Mouse (Mus musculus): Measurements from ENCODE around the gene Arrb1. TPM values are rescaled to one million over a fixed set of nuclear protein-coding genes. Genes with fewer than 3 reads are reported as not detected.

Gene Arrb1
- polyA plus RNA-seq, 1 experiment from 2014 or later = 5.3 TPM

- no peak overlapping the region for H3K4me2 ChIP-seq (ENCODE audit: low read depth)
- no peaks in the 10 kb centered on the region for H3K9me3 ChIP-seq (ENCODE audit: control insufficient read depth, low read length)
- H3K9ac ChIP-seq (ENCODE audit: low read length) = peak overlapping the region; percentile 23; the same call in 1 of the 2 replicates
- DNase-seq (ENCODE audit: low spot score) = no peak
- ATAC-seq (ENCODE audit: insufficient read depth, low FRiP score, low TSS enrichment) = no peak
- no peaks in the 10 kb centered on the region for H3K27me3 ChIP-seq (ENCODE audit: control insufficient read depth, insufficient read depth, low read length)
- no peaks in the 10 kb centered on the region for H3K36me3 ChIP-seq (ENCODE audit: control insufficient read depth, insufficient read depth, low read length)
- no peak overlapping the region for H3K27ac ChIP-seq (ENCODE audit: low read depth, low read length)
- H3K4me3 ChIP-seq (ENCODE audit: low read depth, low read length) = no peak overlapping the region
- H3K4me1 ChIP-seq (ENCODE audit: control insufficient read depth, insufficient read depth, low read length) = peaks cover 22% of the 10 kb centered on the region
- 9% methylated on average over 11 of the region's 11 CpGs for WGBS
Measured at GRCm38 (mm10) chr7:99559091-99559490, 23.8 kb downstream of the Arrb1 start.

- H3K4me3 ChIP-seq (ENCODE audit: low read depth, low read length) = no peak overlapping the region
- no peaks in the 10 kb centered on the region for H3K27me3 ChIP-seq (ENCODE audit: control insufficient read depth, insufficient read depth, low read length)
- H3K4me1 ChIP-seq (ENCODE audit: control insufficient read depth, insufficient read depth, low read length) = peaks cover 28% of the 10 kb centered on the region
- no peak overlapping the region for H3K4me2 ChIP-seq (ENCODE audit: low read depth)
- H3K9ac ChIP-seq (ENCODE audit: low read length) = no peak overlapping the region
- WGBS = 54% methylated on average over 5 of the region's 5 CpGs
- H3K27ac ChIP-seq (ENCODE audit: low read depth, low read length) = no peak overlapping the region
- H3K9me3 ChIP-seq (ENCODE audit: control insufficient read depth, low read length) = no peaks in the 10 kb centered on the region; the same call in 1 of the 2 replicates
- no peaks in the 10 kb centered on the region for H3K36me3 ChIP-seq (ENCODE audit: control insufficient read depth, insufficient read depth, low read length)
- DNase-seq (ENCODE audit: low spot score) = no peak
- no peak for ATAC-seq (ENCODE audit: insufficient read depth, low FRiP score, low TSS enrichment)
Measured at GRCm38 (mm10) chr7:99562478-99562877, 27.2 kb downstream of the Arrb1 start.

GRCm38 (mm10) chr7:99563224-99563623 is 28.0 kb downstream of the Arrb1 start:
- Histone ChIP-seq H3K27me3 (ENCODE audit: control insufficient read depth, insufficient read depth, low read length) (no peaks in the 10 kb centered on the region), H3K9me3 (ENCODE audit: control insufficient read depth, low read length) (no peaks in the 10 kb centered on the region; the same call in 1 of the 2 replicates), H3K4me1 (ENCODE audit: control insufficient read depth, insufficient read depth, low read length) (peaks cover 28% of the 10 kb centered on the region), H3K36me3 (ENCODE audit: control insufficient read depth, insufficient read depth, low read length) (no peaks in the 10 kb centered on the region), H3K27ac (ENCODE audit: low read depth, low read length) (no peak overlapping the region), H3K4me3 (ENCODE audit: low read depth, low read length) (no peak overlapping the region), H3K4me2 (ENCODE audit: low read depth) (no peak overlapping the region), H3K9ac (ENCODE audit: low read length) (no peak overlapping the region)
- WGBS = 52% methylated on average over 7 of the region's 7 CpGs
- no peak for ATAC-seq (ENCODE audit: insufficient read depth, low FRiP score, low TSS enrichment)
- DNase-seq (ENCODE audit: low spot score) = no peak

- Histone ChIP-seq H3K9me3 (ENCODE audit: control insufficient read depth, low read length) (no peaks in the 10 kb centered on the region; the same call in 1 of the 2 replicates), H3K4me2 (ENCODE audit: low read depth) (no peak overlapping the region), H3K27me3 (ENCODE audit: control insufficient read depth, insufficient read depth, low read length) (no peaks in the 10 kb centered on the region), H3K9ac (ENCODE audit: low read length) (peak overlapping the region; percentile 3), H3K4me3 (ENCODE audit: low read depth, low read length) (no peak overlapping the region), H3K27ac (ENCODE audit: low read depth, low read length) (0 out of 2 replicates have a peak overlapping the region, but pooled peaks have one; percentile 60), H3K36me3 (ENCODE audit: control insufficient read depth, insufficient read depth, low read length) (no peaks in the 10 kb centered on the region), H3K4me1 (ENCODE audit: control insufficient read depth, insufficient read depth, low read length) (peaks cover 21% of the 10 kb centered on the region)
- 52% methylated on average over 8 of the region's 8 CpGs for WGBS
- DNase-seq (ENCODE audit: low spot score) (no peak), ATAC-seq (ENCODE audit: insufficient read depth, low FRiP score, low TSS enrichment) (no peak)
Measured at GRCm38 (mm10) chr7:99565325-99565881, 30.1 kb downstream of the Arrb1 start.

DNA sequence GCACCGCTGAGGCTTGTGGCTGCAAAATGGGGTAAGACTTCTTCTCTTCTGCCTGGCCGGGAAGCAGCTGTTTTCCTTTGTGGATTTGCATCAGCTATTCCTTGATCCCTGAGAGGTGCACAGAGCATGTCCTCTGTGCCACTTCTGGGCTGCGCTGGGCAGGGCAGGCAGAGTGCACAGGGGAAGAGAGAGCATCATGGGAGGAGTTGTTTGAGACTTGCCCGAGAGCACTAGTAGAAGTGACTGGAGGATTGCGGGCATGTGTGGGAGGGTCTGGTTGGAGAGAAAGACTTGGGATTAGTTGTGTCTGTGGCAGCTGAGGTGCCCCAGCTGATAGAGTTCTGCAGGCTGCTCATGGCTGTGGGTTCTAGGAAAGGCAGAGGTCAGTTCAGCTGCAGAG is 35.4 kb downstream of the Arrb1 start:
- H3K4me2 ChIP-seq (ENCODE audit: low read depth) = no peak overlapping the region
- H3K27me3 ChIP-seq (ENCODE audit: control insufficient read depth, insufficient read depth, low read length) = no peaks in the 10 kb centered on the region

GRCm38 (mm10) chr7:99572931-99573330 is 37.7 kb downstream of the Arrb1 start:
- Histone ChIP-seq H3K4me3 (ENCODE audit: low read depth, low read length) (no peak overlapping the region), H3K36me3 (ENCODE audit: control insufficient read depth, insufficient read depth, low read length) (no peaks in the 10 kb centered on the region), H3K27ac (ENCODE audit: low read depth, low read length) (0 out of 2 replicates have a peak overlapping the region, but pooled peaks have one; percentile 27), H3K4me2 (ENCODE audit: low read depth) (no peak overlapping the region), H3K9me3 (ENCODE audit: control insufficient read depth, low read length) (no peaks in the 10 kb centered on the region), H3K4me1 (ENCODE audit: control insufficient read depth, insufficient read depth, low read length) (no peaks in the 10 kb centered on the region; the same call in 1 of the 2 replicates), H3K27me3 (ENCODE audit: control insufficient read depth, insufficient read depth, low read length) (no peaks in the 10 kb centered on the region), H3K9ac (ENCODE audit: low read length) (no peak overlapping the region)
- ATAC-seq (ENCODE audit: insufficient read depth, low FRiP score, low TSS enrichment) (no peak), DNase-seq (ENCODE audit: low spot score) (no peak)
- 28% methylated on average over 10 of the region's 10 CpGs for WGBS

More for the DNA sequence above, 35.4 kb downstream of the Arrb1 start:
- Histone ChIP-seq H3K36me3 (ENCODE audit: control insufficient read depth, insufficient read depth, low read length) (no peaks in the 10 kb centered on the region), H3K4me3 (ENCODE audit: low read depth, low read length) (no peak overlapping the region), H3K27ac (ENCODE audit: low read depth, low read length) (no peak overlapping the region), H3K9me3 (ENCODE audit: control insufficient read depth, low read length) (no peaks in the 10 kb centered on the region; the same call in 1 of the 2 replicates), H3K9ac (ENCODE audit: low read length) (no peak overlapping the region), H3K4me1 (ENCODE audit: control insufficient read depth, insufficient read depth, low read length) (peaks cover 4% of the 10 kb centered on the region; the same call in 1 of the 2 replicates)
- WGBS = 76% methylated on average over 5 of the region's 5 CpGs
- DNase-seq (ENCODE audit: low spot score) (no peak), ATAC-seq (ENCODE audit: insufficient read depth, low FRiP score, low TSS enrichment) (no peak)

DNA sequence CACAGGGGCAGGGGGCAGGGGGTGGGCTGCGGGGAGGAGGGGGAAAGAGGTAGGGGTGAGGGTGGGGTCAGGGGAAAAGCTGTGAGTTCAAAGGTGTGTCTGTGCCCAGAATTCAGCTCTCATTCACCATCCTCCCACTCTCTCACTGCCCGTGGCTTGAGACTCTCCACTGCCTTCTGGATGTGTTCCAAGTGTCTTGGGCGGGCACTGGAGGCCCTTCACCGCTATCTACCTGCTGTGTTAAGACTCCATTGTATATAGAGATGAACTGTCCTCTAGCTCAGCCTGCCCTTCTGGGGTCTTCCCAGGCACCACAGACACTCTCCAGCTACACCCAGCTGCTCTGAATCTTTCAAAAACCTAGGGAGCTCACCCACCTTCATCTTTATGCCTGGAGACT is 38.1 kb downstream of the Arrb1 start:
- H3K4me1 ChIP-seq (ENCODE audit: control insufficient read depth, insufficient read depth, low read length) = no peaks in the 10 kb centered on the region; the same call in 1 of the 2 replicates
- H3K9ac ChIP-seq (ENCODE audit: low read length) = no peak overlapping the region
- ATAC-seq (ENCODE audit: insufficient read depth, low FRiP score, low TSS enrichment) = no peak
- H3K9me3 ChIP-seq (ENCODE audit: control insufficient read depth, low read length) = no peaks in the 10 kb centered on the region
- H3K27me3 ChIP-seq (ENCODE audit: control insufficient read depth, insufficient read depth, low read length) = no peaks in the 10 kb centered on the region
- H3K36me3 ChIP-seq (ENCODE audit: control insufficient read depth, insufficient read depth, low read length) = no peaks in the 10 kb centered on the region
- no peak overlapping the region for H3K4me2 ChIP-seq (ENCODE audit: low read depth)
- 0 out of 2 replicates have a peak overlapping the region, but pooled peaks have one; percentile 27 for H3K27ac ChIP-seq (ENCODE audit: low read depth, low read length)
- H3K4me3 ChIP-seq (ENCODE audit: low read depth, low read length) = no peak overlapping the region
- 57% methylated on average over 4 of the region's 4 CpGs for WGBS
- no peak for DNase-seq (ENCODE audit: low spot score)

GRCm38 (mm10) chr7:99578246-99578645 is 43.0 kb downstream of the Arrb1 start:
- H3K9me3 ChIP-seq (ENCODE audit: control insufficient read depth, low read length) = no peaks in the 10 kb centered on the region
- H3K4me2 ChIP-seq (ENCODE audit: low read depth) = no peak overlapping the region
- WGBS = 87% methylated on average over 3 of the region's 3 CpGs
- no peaks in the 10 kb centered on the region for H3K27me3 ChIP-seq (ENCODE audit: control insufficient read depth, insufficient read depth, low read length)
- no peak overlapping the region for H3K9ac ChIP-seq (ENCODE audit: low read length)
- no peak for ATAC-seq (ENCODE audit: insufficient read depth, low FRiP score, low TSS enrichment)
- peaks cover 13% of the 10 kb centered on the region for H3K4me1 ChIP-seq (ENCODE audit: control insufficient read depth, insufficient read depth, low read length)
- no peak for DNase-seq (ENCODE audit: low spot score)
- no peak overlapping the region for H3K4me3 ChIP-seq (ENCODE audit: low read depth, low read length)
- H3K36me3 ChIP-seq (ENCODE audit: control insufficient read depth, insufficient read depth, low read length) = no peaks in the 10 kb centered on the region
- no peak overlapping the region for H3K27ac ChIP-seq (ENCODE audit: low read depth, low read length)

- Histone ChIP-seq H3K9ac (ENCODE audit: low read length) (peak overlapping the region; percentile 12), H3K4me3 (ENCODE audit: low read depth, low read length) (no peak overlapping the region), H3K4me2 (ENCODE audit: low read depth) (peak overlapping the region; percentile 33; the same call in 1 of the 2 replicates), H3K36me3 (ENCODE audit: control insufficient read depth, insufficient read depth, low read length) (no peaks in the 10 kb centered on the region), H3K27ac (ENCODE audit: low read depth, low read length) (no peak overlapping the region), H3K27me3 (ENCODE audit: control insufficient read depth, insufficient read depth, low read length) (no peaks in the 10 kb centered on the region), H3K9me3 (ENCODE audit: control insufficient read depth, low read length) (no peaks in the 10 kb centered on the region), H3K4me1 (ENCODE audit: control insufficient read depth, insufficient read depth, low read length) (peaks cover 13% of the 10 kb centered on the region)
- WGBS = 7% methylated on average over 16 of the region's 16 CpGs
- DNase-seq (ENCODE audit: low spot score) = no peak
- no peak for ATAC-seq (ENCODE audit: insufficient read depth, low FRiP score, low TSS enrichment)
Measured at GRCm38 (mm10) chr7:99579491-99580190, 44.4 kb downstream of the Arrb1 start.

Measured in neural tube, embryonic 11.5 days (tissue).